Mouse (Mus musculus) G1E (cell line): Measurements from ENCODE around the gene Pithd1.

Experiments used
- CTCF ChIP-seq: IDR thresholded peaks from 2 replicates; pipeline ENCODE4 v1.5.1; 2012; ENCODE audit warnings: low read depth, low read length, inconsistent platforms, mixed read lengths
- GATA1 ChIP-seq: IDR thresholded peaks from 2 replicates; pipeline ENCODE4 v1.6.1; 2012; ENCODE audit warnings: borderline replicate concordance, low read length, inconsistent platforms, mixed read lengths

DNA sequence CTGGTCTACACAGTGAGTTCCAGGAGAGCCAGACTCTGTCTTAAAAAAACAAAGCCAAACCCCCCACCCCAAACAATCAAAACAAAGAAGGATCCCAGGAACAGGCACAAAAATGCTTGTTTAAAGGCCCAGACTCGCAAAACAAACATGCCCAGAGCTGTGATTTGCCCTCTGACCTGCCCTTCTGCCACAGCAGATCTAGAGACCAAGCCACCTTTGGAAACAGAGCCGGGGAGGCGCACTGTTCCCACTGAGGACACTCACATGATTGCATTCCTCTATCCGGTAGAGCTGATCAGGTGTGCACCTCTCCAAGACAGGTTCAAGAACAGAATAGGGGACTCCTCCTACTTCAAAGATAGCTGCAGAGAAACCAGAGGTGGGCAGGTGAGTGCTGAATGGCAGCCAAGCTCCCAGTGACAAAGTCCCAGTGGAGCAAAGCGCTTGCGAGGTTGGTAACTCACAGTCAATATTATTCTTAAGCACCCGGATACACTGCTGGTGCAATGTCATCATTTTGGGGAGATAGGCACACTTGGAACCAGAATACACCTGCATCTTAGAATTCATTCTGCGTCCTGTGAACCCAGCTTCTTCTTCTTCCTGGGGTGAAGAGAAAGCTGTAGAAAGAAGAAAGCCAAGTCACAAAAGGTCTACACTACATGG is 21.9 kb upstream of the Pithd1 start:
- TF ChIP-seq CTCF (no peak), GATA1 (no peak)
